Mouse (Mus musculus): ENCODE results near the gene Entpd3.

DNA sequence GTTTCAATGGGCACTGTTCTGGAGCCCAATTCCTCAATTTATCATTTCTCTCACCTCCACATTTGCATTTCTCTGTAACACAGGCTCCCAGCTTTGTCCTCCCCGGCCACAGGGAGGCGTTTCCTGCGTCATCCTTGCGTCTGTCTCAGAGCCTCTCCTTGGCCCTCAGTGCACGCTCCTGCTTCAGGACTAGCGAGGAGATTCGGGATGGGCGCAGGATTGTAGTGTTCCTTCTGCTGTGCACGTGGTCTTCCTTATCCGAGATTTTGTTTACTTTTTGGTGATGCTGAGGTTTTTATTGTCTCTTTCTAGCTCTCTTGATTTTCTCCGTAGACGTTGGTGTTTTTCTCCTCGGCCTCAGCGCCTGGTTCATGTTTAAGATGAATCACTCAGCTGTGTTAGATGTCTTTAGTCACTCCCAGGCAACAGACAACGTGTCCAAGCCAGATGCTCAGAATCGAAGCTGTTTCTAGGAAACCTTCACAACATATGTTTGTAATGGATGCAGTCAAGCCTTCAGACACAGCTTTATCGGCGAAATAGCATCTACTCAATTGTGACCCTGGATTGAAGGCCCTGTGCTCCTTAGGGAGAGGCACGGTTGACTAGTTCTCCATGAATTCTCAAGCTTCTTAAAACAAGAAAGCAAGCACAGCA is 20.0 kb upstream of the Entpd3 start:
- TF ChIP-seq CTCF (conservative IDR thresholded peaks at IDR 0.05; ENCODE audit: low read length) (no peak), NANOG (IDR thresholded peaks at IDR 0.05; ENCODE audit: borderline replicate concordance, low read length) (no peak), POU5F1 (IDR thresholded peaks at IDR 0.05; ENCODE audit: borderline replicate concordance, low read length) (no peak)

Measured in E14TG2a.4 (cell line).